Mouse (Mus musculus) kidney, adult 8-10 months (tissue): ENCODE results near the gene Spred2.

Experiments
- DNase-seq, 2 experiments: peaks; one replicate each; pipeline ENCODE4 v3.0.0; 2022

The Spred2 gene

DNA sequence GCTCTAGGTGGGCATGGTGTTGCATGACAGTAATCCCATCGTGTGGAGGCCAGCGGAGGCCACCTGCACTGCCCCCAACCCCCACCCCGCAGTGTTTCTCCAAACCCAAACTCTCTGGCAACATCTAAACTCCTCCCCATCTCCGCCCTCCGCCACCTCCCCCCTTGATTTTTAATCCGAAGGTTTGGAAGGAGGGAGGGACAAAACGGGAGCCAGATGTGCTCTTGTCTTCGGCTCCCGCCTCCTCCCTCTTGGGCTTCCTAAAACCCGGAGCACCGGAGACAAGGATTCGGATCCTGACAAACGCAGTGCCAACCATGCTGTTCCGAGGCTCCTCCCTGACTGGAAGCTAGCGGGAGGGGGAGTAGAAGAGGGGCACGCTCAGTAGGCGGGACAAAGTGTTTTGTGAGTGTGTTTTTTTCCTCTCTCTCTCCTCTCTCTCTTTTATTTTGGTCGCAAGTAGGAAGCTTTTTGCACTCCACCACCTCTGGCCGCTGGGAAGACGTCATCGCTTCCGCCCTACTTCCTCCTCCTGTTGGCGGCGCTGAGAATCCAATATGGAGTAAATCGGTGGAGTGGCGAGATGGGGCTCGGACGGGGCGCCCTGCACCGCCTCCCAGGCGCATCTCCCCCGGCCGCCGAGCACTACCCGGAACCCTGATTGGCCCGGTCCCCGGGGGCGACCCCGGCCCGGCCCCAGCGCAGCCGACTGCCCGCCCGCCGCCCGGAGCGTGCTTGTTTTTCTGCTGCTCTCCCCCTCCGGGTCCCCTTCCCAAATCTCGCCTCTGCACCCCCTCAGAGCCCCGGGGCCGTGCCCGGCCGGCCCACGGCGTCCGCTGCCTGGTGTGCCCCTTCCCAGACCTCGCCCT is at the start of gene Spred2:
Spred2 (plus strand) TSS at position 488 of the 869 bp plus-strand sequence.
- peak; percentile 93 to 94 for DNase-seq

DNA sequence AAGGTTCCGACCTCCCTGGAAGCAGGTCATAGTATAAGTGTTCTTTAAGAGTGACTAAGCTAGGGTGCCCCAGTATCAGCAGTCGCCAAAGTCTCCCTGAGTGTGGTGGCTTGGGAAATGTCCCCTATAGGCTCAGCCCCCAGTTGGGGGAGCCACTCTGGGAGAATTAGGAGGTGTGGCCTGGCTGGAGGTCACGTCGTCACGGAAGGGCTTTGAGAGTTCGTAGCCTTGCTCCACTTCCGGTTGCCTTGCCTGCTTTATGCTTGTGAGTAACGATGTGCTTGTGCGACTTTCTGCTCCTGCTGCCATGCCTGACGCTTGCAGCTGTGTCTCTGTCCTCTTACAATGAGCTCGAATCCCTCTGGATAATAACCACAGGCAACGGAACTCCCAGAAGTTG is 48.6 kb upstream of the Spred2 start:
- no peak for DNase-seq

DNA sequence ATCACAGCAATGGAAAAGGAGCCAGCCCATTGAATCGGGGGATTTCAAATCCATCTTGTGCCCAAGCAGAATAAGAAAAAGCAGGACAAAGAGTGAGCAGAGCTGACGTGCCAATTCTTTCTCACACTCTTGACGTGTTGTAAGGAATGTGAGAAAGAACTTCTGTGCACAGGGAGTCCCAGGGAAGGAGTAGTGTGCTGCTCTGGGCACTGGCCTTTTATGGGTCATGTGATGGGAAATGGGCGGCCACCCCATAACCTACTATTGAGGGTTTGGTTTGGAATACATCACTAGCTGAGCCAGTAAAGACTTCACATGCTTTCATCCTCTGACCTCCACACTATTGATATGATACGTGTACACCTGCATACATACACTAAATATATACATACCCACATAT is 48.2 kb upstream of the Spred2 start:
- no peak for DNase-seq

GRCm38 (mm10) chr11:19877239-19877915 is 46.8 kb upstream of the Spred2 start:
- no peak for DNase-seq

DNA sequence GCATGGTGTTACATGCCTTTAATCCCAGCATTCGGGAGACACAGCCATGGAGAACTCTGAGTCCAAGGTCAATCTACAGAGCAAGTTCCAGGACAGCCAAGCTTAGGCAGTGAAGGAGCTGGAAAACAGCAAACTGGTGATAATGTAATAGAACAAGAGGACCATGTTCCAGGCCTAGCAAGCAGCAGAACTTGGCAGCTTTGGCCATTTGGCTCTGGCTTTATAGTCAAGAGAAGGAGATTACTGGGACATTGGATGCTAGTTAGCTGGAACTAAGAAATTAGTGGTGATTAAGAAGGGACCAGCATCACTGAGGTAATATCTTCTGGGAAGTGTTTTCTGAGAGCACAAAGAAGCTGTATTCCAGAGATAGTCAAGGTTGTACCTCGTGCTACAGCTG is 42.8 kb upstream of the Spred2 start:
- no peak for DNase-seq

DNA sequence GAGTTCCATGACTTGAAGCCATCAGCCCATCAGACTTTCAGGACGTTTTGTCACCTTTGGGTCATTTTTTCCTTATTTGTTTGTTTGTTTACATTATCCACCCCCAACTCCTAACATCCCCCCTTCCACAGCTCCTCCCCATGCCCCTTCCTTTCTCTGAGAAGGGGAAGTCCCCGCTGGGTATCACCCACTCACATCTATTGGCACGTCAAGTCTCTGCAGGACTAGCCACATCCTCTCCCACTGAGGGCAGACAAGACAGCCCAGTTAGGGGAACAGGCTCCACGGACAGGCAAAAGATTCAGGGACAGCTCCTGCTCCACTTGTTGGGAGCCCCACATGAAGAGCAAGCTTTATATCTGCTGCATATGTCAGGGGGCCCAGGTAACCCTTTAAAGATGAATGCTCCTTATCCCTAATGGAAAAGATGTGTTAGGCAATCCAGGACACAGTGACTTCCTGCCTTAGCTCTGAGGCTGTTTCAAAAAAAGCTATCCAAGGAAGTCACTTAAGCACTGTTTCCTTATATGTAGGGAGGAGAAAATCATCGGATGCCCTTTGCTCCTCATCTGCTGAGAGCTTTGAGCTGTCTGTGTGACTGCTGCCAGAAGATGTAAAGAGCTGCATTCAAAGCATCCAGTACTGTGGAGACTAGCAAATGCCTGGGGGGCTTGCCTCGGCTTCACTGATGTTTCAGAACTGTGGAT is 33.3 kb upstream of the Spred2 start:
- no peak for DNase-seq

DNA sequence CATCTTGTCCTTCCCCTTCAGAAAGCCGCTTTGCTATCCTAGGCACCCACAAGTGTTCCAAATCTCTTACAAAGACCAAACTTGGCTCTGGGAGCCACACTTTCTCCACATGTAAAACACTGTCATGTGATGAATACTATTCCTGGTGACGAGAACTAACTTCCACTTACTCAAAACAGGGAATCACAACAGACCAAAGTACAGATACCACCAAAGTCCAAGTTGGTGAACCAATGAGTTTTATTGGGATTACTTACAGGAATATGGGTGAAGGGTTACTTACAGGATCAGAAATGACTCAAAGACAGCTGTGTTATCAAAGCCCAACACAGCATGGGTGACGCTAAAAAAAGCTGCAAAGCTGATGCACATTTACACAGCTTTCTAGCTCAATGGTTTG is 30.9 kb upstream of the Spred2 start:
- peak; percentile 15 to 67 for DNase-seq

DNA sequence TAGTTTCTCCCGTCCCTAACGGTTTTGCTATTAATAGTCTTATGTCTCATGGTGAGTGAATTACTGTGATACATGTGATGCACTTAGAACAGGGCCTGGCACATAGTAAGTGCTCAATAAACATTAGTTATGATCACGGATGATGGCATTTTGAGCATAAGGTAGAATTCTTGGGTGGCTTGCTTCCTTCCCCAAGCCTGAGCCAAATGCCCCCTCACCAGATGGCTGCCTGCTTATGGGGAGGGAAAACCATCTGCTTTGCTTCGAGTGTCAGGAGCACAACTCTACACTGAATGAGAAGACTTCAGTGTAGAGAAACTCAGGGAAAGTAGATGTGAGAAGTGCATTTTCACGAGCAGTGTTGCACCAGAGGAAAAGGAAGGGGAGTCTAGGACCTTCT is 24.6 kb upstream of the Spred2 start:
- DNase-seq = no peak

GRCm38 (mm10) chr11:19900712-19901111 is 23.5 kb upstream of the Spred2 start:
- no peak for DNase-seq

GRCm38 (mm10) chr11:19911216-19911615 is 13.0 kb upstream of the Spred2 start:
- DNase-seq = no peak

- DNase-seq = no peak
Observed at GRCm38 (mm10) chr11:19912179-19912578, 12.0 kb upstream of the Spred2 start.

- DNase-seq = no peak
Observed at GRCm38 (mm10) chr11:19912661-19913060, 11.5 kb upstream of the Spred2 start.

DNA sequence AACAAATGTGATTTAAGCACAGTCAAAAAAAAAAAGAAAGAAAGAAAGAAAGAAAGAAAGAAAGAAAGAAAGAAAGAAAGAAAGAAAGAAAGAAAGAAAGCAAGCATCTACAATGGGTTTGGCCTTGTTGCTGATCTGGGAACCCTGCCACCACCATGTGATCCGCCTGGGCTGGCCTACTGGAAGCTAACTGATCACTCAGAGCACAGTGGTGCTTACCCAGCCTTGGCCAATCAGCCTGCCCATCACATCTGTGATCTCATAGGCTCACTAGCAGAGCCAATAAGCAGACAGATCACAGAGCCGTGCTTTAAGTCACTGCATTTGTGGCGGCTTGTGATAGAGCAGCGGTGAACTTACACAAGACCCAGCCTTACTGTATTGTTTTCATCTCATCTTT is 10.4 kb upstream of the Spred2 start:
- DNase-seq = no peak

DNA sequence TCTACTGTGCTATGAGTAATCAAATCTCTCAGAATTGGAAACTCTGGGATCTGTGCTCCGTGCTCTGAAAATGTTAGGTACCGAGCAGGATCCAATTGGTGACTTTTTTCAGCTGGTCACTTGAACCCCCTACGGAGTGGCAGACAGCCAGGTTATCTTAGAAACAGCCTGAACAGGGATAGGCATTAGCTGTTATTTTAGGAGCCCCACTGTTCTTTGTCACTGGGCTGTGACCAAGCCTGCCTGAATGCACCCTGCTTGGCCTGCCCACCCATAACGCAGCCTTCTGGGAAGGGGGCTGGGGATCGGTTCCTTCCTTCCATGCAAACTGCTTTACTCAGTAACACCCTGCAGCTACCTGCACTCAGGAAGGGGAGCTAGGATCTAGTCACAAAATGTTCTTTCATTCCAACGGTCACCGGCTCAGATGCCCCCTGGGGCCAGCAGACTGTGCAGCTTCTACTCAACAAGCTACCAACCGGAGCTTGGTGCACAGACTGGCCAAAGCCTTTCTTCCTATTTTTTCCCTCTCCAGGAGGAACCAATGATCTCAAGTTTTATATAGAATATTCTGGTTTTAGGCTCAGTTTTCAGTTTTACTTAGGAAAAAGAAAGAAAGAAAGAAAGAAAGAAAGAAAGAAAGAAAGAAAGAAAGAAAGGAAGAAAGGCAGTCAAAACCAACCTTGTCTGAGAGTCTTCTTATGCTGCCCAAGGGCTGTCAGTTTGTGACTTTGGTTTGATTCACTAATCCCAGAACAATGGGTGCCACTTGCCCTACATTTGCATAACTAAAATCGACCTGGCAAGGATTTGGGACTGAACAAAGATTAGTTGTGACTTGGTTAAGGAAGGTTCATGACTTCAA is 6.6 kb upstream of the Spred2 start:
- peak in 1 of 2 experiments; percentile 46 for DNase-seq

DNA sequence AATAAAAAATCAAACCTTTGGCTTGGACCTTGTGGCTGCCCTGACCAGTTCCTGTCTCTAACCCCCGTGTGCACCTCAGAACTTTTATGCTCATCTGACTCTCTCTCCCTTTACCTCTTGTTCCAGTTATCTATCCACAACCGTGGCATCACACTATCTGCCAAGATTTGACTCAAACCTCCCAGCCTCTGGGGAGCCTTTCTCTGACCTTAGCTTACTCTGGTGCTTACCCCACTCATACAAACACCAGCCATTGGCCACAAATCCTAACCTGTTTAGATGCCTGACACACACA is 6.0 kb upstream of the Spred2 start:
- DNase-seq = no peak

GRCm38 (mm10) chr11:19919460-19919784 is 4.8 kb upstream of the Spred2 start:
- DNase-seq = peak; percentile 32 to 49

DNA sequence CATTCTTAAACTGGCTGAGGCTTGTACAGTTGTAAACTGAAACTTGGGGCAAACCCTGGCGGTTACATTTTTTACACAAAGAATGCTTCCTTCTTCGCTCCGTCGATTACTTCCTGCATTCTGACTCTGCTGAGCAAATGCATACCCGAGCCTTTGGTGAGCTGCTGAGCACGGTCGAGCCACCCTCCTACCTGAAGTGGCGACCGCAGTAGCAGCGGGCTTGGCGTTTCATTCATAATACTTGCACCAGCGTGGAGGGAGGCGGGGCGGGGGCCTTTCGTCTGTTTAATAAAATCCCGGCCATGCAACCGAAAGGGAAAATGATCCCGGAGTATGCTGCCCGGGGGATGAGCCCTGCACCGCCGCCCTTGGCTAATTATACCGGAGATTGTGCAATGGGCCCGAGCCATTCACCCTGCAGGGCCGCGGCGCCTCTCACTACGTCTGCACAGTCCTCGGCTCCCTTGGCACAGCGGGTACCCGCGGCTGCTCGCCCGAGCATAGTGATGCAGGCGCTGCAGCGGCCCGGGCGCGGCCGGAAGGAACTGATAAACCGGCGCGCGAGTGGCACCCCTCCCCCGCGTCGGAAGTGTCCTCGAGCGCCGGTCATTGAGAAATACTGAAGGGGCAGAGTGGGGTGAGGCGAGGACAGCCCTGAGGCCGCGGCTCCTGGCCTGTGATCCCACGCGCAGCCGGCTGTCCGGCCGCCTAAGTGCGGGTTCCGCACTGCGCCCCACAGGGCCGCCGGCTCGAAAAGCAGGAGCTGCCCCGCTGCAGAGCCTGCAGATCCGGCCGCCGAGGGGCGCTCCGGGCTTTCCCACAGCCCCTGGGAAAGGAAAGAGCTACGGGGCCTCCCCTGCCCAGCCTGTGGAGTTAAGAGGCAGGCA is 4.1 kb upstream of the Spred2 start:
- DNase-seq = peak; percentile 82 to 88

GRCm38 (mm10) chr11:19921723-19922122 is 2.5 kb upstream of the Spred2 start:
- DNase-seq = no peak

DNA sequence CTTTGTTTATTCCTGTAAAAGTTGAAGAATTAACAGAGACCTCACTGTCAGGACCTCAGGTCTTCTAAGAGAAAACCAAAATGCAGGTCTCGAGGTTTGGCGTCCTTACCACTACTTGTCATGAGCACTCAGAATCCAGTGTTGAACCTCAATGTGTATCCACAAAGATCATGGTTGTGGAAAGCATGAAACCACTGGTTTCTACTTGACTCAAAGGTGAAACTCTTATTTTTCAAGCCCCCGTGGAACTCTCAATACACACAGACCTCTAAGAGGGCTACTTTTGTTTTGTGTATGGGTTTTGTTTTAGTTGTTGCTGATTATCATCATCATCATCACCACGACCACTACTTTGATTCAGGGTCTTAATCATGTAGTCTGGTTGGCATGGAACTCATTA is 2.0 kb upstream of the Spred2 start:
- DNase-seq = no peak

DNA sequence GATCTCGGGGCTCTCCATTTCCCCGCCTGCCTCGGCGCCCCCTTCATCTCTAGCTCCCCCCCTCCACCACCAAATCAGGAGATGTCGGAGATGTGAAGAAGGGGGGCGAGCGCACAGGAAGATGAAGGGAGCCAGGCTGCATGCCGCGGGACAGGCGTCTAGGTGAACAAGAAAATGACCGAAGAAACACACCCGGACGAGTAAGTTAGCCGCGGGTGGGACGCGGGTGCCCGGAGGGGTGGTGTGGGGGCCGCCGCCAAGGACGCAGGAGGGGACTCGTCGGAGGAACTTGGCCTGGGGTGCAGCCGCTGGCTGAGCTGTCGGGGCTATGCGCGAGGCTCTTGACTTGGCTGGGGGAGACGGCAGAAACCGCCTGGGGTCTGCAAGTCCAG is 578 bp downstream of the Spred2 start:
- DNase-seq = peak in 1 of 2 experiments; percentile 47

DNA sequence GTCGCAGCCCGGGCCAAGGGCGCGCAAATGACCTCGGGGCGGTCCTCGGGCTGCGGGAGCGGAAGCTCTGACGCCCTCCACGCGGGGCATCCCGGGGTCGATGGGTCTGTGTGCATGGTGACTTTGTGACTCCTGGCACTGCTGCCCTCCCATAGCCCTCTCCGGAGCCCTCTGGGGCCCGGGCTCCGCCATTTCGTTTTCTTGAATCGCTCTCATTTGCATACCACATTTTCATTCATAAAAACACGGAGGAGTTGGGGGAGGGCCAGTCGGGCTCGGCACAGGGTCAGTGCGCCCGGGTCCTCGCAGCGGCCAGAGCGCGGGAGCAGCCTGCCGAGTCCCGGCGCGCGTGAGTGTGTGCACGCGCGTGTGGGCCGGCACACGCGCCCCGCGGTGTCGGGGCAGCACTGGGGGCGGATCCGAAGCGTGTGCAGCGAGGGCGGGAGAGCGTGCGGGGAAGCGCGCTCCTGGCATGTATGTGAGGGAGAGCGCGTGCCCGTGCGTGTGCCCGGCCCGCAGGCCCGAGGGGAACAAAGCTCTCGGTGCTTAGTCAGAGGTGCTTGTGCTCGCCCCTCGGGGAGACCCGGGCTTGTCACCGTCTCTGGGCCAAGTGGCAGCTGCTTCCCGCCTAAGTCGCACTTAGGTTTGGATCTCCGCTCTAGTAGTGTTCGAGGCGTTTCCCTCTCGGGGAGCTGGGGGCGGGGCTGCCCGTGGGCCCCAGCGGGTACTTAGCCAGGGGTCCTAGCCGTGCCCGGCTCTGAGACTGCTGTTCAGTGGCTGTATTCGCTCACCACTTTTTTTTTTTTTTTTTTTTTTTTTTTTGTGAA is 1.2 kb downstream of the Spred2 start:
- DNase-seq = peak; percentile 79 to 82
